Mouse (Mus musculus) lung, embryonic 16.5 days (tissue): ENCODE measurements around the gene Plac1. TPM values are rescaled to one million over a fixed set of nuclear protein-coding genes. Genes with fewer than 3 reads are reported as not detected.
A peak's percentile ranks its signal among the peaks of the same experiment; 100 is the strongest.

ENCODE experiments used
- ATAC-seq: fragments of 200-750 bp; cut with Nextera tagmentation; 2 replicates; pipeline ENCODE4 v1.8.0; 2017; ENCODE audit warnings: low read depth, mild to moderate bottlenecking, moderate library complexity
- H3K27ac ChIP-seq: fragments of 300-500 bp; sonication (generic); 2 replicates; pipeline ENCODE4 v1.5.1; 2014; ENCODE audit warnings: mild to moderate bottlenecking, control low read depth, low read length
- H3K27me3 ChIP-seq: fragments of 300-500 bp; sonication (generic); 2 replicates; pipeline ENCODE4 v1.6.1; 2014; ENCODE audit warnings: low read depth, low read length, mixed read lengths; ENCODE audit not compliant: control insufficient read depth, insufficient read depth
- H3K36me3 ChIP-seq: fragments of 300-500 bp; sonication (generic); 2 replicates; pipeline ENCODE4 v1.6.1; 2014; ENCODE audit warnings: low read length; ENCODE audit not compliant: control insufficient read depth, insufficient read depth
- H3K4me1 ChIP-seq: fragments of 300-500 bp; sonication (generic); replicated peaks from 2 replicates; pipeline ENCODE4 v1.6.1; 2014; ENCODE audit warnings: low read length, mixed read lengths; ENCODE audit not compliant: control insufficient read depth, insufficient read depth
- H3K4me2 ChIP-seq: fragments of 300-500 bp; sonication (generic); 2 replicates; pipeline ENCODE4 v1.6.1; 2014; ENCODE audit warnings: low read depth, low read length, control low read depth
- H3K4me3 ChIP-seq: fragments of 300-500 bp; sonication (generic); 2 replicates; pipeline ENCODE4 v1.5.1; 2014; ENCODE audit warnings: mild to moderate bottlenecking, low read length, control low read depth
- H3K9ac ChIP-seq: fragments of 300-500 bp; sonication (generic); 2 replicates; pipeline ENCODE4 v1.6.1; 2014; ENCODE audit warnings: low read length, control low read depth
- H3K9me3 ChIP-seq: fragments of 300-500 bp; sonication (generic); 2 replicates; pipeline ENCODE4 v1.6.1; 2016; ENCODE audit warnings: low read length; ENCODE audit not compliant: control insufficient read depth
- WGBS: fragments of 180-500 bp; shearing (Covaris S2); extraction: QIAGEN DNeasy Blood & Tissue Kit; methylation state at CpG from one replicate; pipeline ENCODE4 v1.1.7; 2014; 5-methylcytosine and 5-hydroxymethylcytosine counted together
- polyA plus RNA-seq: library from polyadenylated mRNA; unstranded; fragments of >200 nt; fragmentation: Nextera tagmentation; extraction: Ambion mirVana; gene quantifications from 2 replicates; pipeline ENCODE4 v1.2.1, GENCODE M21; 2015

Gene Plac1
- polyA plus RNA-seq, 1 experiment from 2014 or later = 19.5 TPM

- Histone ChIP-seq H3K27ac (no peak overlapping the region), H3K36me3 (no peaks in the 10 kb centered on the region), H3K9ac (no peak overlapping the region), H3K27me3 (no peaks in the 10 kb centered on the region), H3K9me3 (no peaks in the 10 kb centered on the region), H3K4me2 (no peak overlapping the region), H3K4me3 (no peak overlapping the region), H3K4me1 (no peaks in the 10 kb centered on the region)
- ATAC-seq = no peak
- 65% methylated on average over 2 of the region's 2 CpGs for WGBS
Measured at GRCm38 (mm10) chrX:53137066-53137465, 102.8 kb downstream of the Plac1 start.

- WGBS = 30% methylated on average over 2 of the region's 2 CpGs
- Histone ChIP-seq H3K4me1 (no peaks in the 10 kb centered on the region; the same call in 1 of the 2 replicates), H3K4me2 (no peak overlapping the region), H3K4me3 (no peak overlapping the region), H3K36me3 (no peaks in the 10 kb centered on the region), H3K27me3 (no peaks in the 10 kb centered on the region), H3K9me3 (no peaks in the 10 kb centered on the region), H3K9ac (no peak overlapping the region), H3K27ac (no peak overlapping the region)
- no peak; the same call in 1 of the 2 replicates for ATAC-seq
Measured at GRCm38 (mm10) chrX:53129501-53129900, 110.4 kb downstream of the Plac1 start.

- no peaks in the 10 kb centered on the region for H3K9me3 ChIP-seq
- H3K27me3 ChIP-seq = no peaks in the 10 kb centered on the region
- H3K27ac ChIP-seq = peak overlapping the region; percentile 80
- H3K4me3 ChIP-seq = no peak overlapping the region
- 57% methylated on average over 6 of the region's 6 CpGs for WGBS
- H3K36me3 ChIP-seq = no peaks in the 10 kb centered on the region
- H3K4me1 ChIP-seq = no peaks in the 10 kb centered on the region; the same call in 1 of the 2 replicates
- H3K4me2 ChIP-seq = no peak overlapping the region
- no peak overlapping the region for H3K9ac ChIP-seq
- peak; percentile 8; the same call in 1 of the 2 replicates for ATAC-seq
Measured at GRCm38 (mm10) chrX:53126492-53127033, 113.3 kb downstream of the Plac1 start.

DNA sequence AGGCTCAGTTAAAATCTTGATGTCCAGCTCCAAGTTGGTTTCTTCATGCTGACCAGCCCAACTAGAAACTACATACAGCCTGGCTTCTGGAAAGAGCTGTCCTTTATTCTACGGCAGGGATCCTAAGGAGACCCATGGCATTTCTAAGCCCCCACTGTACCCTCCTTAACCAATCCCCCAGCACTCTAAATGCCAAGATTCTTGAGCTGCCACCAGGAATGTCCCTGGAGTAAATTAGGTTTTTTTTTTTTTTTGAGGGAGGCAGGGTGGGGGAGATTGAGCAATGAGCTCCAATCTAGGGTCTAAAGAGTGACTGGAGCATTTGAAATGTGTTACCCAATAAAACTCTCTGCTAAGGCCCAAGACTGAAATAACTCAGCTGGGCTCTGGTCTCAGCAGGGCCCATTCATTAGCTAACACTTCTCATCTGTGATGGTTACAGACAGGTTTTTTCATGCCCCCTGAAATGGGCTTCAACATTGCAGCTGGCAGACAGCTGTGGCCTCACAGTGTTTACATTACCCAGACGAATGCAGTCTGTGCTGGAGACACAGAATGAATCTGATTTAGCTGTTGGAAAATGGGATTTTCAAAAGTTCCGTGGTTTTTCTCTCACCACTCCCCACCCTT is 114.0 kb downstream of the Plac1 start:
- no peaks in the 10 kb centered on the region for H3K36me3 ChIP-seq
- peak; percentile 87 for ATAC-seq
- 14% methylated on average over 3 of the region's 3 CpGs for WGBS

DNA sequence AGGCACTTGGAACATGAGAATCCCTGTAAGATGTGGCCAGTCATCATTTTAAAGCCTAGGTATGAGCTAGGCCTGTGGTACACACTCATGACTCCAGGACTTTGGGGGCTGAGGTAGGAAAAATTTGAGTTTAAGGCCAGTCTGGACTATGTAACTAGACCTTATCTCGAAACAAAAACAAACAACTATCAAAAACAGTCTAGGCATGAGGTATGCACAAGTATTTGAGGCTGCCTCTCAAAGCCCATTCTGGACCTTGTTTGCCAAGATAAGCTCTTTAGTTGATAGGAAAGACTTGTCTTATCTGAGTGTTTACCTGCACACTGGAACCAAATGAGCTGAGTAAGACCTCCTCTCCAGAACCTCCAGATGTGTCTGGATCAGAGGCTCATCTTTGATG is 116.3 kb downstream of the Plac1 start:
- no peak overlapping the region for H3K4me3 ChIP-seq
- H3K9ac ChIP-seq = no peak overlapping the region
- no peaks in the 10 kb centered on the region for H3K36me3 ChIP-seq
- no peak overlapping the region for H3K4me2 ChIP-seq
- H3K27ac ChIP-seq = no peak overlapping the region
- ATAC-seq = no peak
- H3K27me3 ChIP-seq = no peaks in the 10 kb centered on the region
- H3K4me1 ChIP-seq = no peaks in the 10 kb centered on the region; the same call in 1 of the 2 replicates
- 65% methylated on average over 1 of the region's 1 CpGs for WGBS
- no peaks in the 10 kb centered on the region for H3K9me3 ChIP-seq

More for the DNA sequence above, 114.0 kb downstream of the Plac1 start:
- H3K27me3 ChIP-seq = no peaks in the 10 kb centered on the region
- H3K4me1 ChIP-seq = no peaks in the 10 kb centered on the region; the same call in 1 of the 2 replicates
- no peak overlapping the region for H3K4me2 ChIP-seq
- no peak overlapping the region for H3K4me3 ChIP-seq
- no peaks in the 10 kb centered on the region for H3K9me3 ChIP-seq
- no peak overlapping the region for H3K9ac ChIP-seq
- peak overlapping the region; percentile 80 for H3K27ac ChIP-seq

- no peak overlapping the region for H3K9ac ChIP-seq
- no peaks in the 10 kb centered on the region for H3K27me3 ChIP-seq
- H3K4me3 ChIP-seq = no peak overlapping the region
- H3K27ac ChIP-seq = peak overlapping the region; percentile 22; the same call in 1 of the 2 replicates
- 0 out of 2 replicates have a peak, but pooled peaks cover 6% of the 10 kb centered on the region for H3K4me1 ChIP-seq
- H3K9me3 ChIP-seq = no peaks in the 10 kb centered on the region
- WGBS = 48% methylated on average over 6 of the region's 6 CpGs
- no peak overlapping the region for H3K4me2 ChIP-seq
- no peak for ATAC-seq
- H3K36me3 ChIP-seq = no peaks in the 10 kb centered on the region
Measured at GRCm38 (mm10) chrX:53118631-53119030, 121.3 kb downstream of the Plac1 start.

- no peak overlapping the region for H3K4me3 ChIP-seq
- no peak overlapping the region for H3K4me2 ChIP-seq
- H3K27me3 ChIP-seq = no peaks in the 10 kb centered on the region
- no peaks in the 10 kb centered on the region for H3K36me3 ChIP-seq
- H3K9me3 ChIP-seq = no peaks in the 10 kb centered on the region
- 0 out of 2 replicates have a peak, but pooled peaks cover 6% of the 10 kb centered on the region for H3K4me1 ChIP-seq
- H3K27ac ChIP-seq = no peak overlapping the region
- no peak overlapping the region for H3K9ac ChIP-seq
- ATAC-seq = no peak
Measured at GRCm38 (mm10) chrX:53118019-53118418, 121.9 kb downstream of the Plac1 start.

DNA sequence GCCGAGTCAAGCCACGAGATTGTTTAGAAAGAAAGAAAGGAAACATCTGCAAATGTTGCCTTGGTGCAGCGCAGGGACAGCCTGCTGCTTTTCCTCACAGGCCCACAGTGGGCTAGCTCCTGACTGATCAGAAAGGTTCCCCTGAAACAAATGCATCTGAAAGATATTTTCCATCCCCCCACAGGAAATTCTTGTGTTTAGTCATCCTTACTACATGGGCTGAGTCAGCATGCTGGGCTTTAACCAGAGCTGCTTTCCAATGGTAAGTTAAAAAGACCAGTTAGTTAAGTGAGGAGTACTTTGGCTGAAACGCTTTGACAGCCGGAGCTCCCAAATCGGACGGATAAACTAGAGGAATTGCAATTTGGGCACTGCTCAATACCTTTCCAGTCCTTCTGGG is 124.9 kb downstream of the Plac1 start:
- Histone ChIP-seq H3K9ac (no peak overlapping the region), H3K4me2 (no peak overlapping the region), H3K27me3 (no peaks in the 10 kb centered on the region), H3K9me3 (no peaks in the 10 kb centered on the region), H3K36me3 (no peaks in the 10 kb centered on the region), H3K4me1 (0 out of 2 replicates have a peak, but pooled peaks cover 6% of the 10 kb centered on the region), H3K27ac (no peak overlapping the region), H3K4me3 (no peak overlapping the region)
- 64% methylated on average over 7 of the region's 7 CpGs for WGBS
- no peak for ATAC-seq

DNA sequence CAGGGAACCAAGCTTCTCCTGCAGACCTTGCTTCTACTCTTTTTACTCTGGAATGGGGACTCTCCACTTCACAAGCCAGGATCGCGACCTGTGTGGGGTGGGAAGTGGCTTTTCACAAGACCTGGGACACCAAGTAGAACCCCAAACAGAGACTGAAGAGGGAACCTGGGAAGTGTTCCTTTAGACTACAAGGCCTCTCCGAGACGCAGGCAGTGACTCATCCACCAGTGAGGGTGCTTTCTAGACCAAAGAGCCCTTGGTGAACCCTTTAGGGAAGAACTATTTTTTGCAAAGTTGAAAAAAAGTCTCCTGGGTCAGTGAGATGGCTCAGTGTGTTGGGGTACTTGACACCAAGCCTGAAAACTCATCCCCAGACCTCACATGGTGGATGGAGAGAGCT is 129.8 kb downstream of the Plac1 start:
- no peak overlapping the region for H3K4me2 ChIP-seq
- H3K36me3 ChIP-seq = no peaks in the 10 kb centered on the region
- no peaks in the 10 kb centered on the region for H3K9me3 ChIP-seq
- H3K27ac ChIP-seq = peak overlapping the region; percentile 44; the same call in 1 of the 2 replicates
- H3K9ac ChIP-seq = no peak overlapping the region
- 0 out of 2 replicates have a peak, but pooled peaks cover 4% of the 10 kb centered on the region for H3K4me1 ChIP-seq
- WGBS = 78% methylated on average over 4 of the region's 4 CpGs
- H3K4me3 ChIP-seq = no peak overlapping the region
- no peak for ATAC-seq
- no peaks in the 10 kb centered on the region for H3K27me3 ChIP-seq
